Mouse (Mus musculus) megakaryocyte, embryonic 14.5 days (primary cell): Measurements from ENCODE around the gene Shank3.

Experiments used
- FLI1 ChIP-seq: IDR thresholded peaks from 2 replicates; pipeline ENCODE4 v1.6.1; 2012; ENCODE audit warnings: low read length, inconsistent platforms, mixed read lengths
- GATA1 ChIP-seq: IDR thresholded peaks from 3 replicates; pipeline ENCODE4 v1.6.1; 2012; ENCODE audit warnings: mixed read lengths, low read length, inconsistent platforms, borderline replicate concordance

DNA sequence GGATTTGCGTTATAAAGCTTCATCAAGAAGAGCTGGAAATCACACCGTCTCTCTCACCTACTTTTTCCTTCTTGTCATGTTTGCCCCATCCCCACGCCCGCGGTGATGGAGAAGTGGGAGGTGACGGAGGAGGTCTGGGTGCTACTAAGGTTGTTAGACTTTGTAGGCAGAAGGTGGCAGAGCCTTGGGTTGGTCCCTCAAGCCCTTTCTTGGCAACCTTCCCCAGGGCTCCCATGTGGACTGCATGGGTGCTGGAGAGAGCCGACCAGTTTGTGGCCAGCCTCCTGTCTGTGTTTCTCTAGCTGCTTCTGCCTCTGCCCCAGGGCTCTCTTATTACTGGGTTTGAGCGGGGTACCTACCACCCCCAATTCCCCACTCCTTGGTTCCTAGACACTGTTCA lies 51.1 kb downstream of the Shank3 start:
- TF ChIP-seq GATA1 (no peak), FLI1 (no peak)
